Mouse (Mus musculus): ENCODE measurements at regions not wholly inside any gene's neighbourhood (a gene's known extent, or its start where the extent isn't known, plus 50 kb on each side); places are given as distances from the start of the nearest gene placed in this dataset.

GRCm38 (mm10) chr7:129847136-129847535 is 255.5 kb downstream of the Wdr11 start:
- TF ChIP-seq CTCF (IDR thresholded peaks at IDR 0.05; ENCODE audit: control insufficient read depth, insufficient read depth, insufficient read length) (no peak), MYOD1 (IDR thresholded peaks at IDR 0.05; ENCODE audit: control insufficient read depth, insufficient read length, low read depth) (no peak), MYOG (IDR thresholded peaks at IDR 0.05; ENCODE audit: control insufficient read depth, extremely low read depth, insufficient read length) (no peak), USF1 (IDR thresholded peaks at IDR 0.05; ENCODE audit: low read depth) (no peak), MAX (IDR thresholded peaks at IDR 0.05) (peak; percentile 29), CEBPB (IDR thresholded peaks at IDR 0.05; ENCODE audit: low read depth) (no peak), FOSL1 (IDR thresholded peaks at IDR 0.05; ENCODE audit: insufficient read depth, low read length, poor library complexity, severe bottlenecking) (no peak)

All from C2C12 (cell line).